Mouse (Mus musculus) heart, embryonic 11.5 days (tissue): ENCODE measurements around the gene Cers6. TPM values are rescaled to one million over a fixed set of nuclear protein-coding genes. Genes with fewer than 3 reads are reported as not detected.

Source experiments
- ATAC-seq: fragments of 200-750 bp; cut with Nextera tagmentation; replicated peaks from 2 replicates; pipeline ENCODE4 v1.8.0; 2017; ENCODE audit warnings: moderate library complexity; ENCODE audit not compliant: insufficient number of reproducible peaks, low FRiP score, low TSS enrichment
- H3K27ac ChIP-seq: fragments of 300-500 bp; sonication (generic); 2 replicates; pipeline ENCODE4 v1.5.1; 2014; ENCODE audit warnings: mild to moderate bottlenecking, low read depth, low read length
- H3K27me3 ChIP-seq: fragments of 300-500 bp; sonication (generic); 2 replicates; pipeline ENCODE4 v1.6.1; 2014; ENCODE audit warnings: mild to moderate bottlenecking, low read length, mixed read lengths; ENCODE audit not compliant: control insufficient read depth, insufficient read depth
- H3K36me3 ChIP-seq: fragments of 300-500 bp; sonication (generic); 2 replicates; pipeline ENCODE4 v1.6.1; 2014; ENCODE audit warnings: mild to moderate bottlenecking, low read length, moderate library complexity, mixed read lengths; ENCODE audit not compliant: control insufficient read depth, insufficient read depth
- H3K4me1 ChIP-seq: fragments of 300-500 bp; sonication (generic); 2 replicates; pipeline ENCODE4 v1.6.1; 2014; ENCODE audit warnings: low read length; ENCODE audit not compliant: control insufficient read depth, insufficient read depth
- H3K4me2 ChIP-seq: fragments of 300-500 bp; sonication (generic); 2 replicates; pipeline ENCODE4 v1.6.1; 2014; ENCODE audit warnings: mild to moderate bottlenecking, moderate library complexity
- H3K4me3 ChIP-seq: fragments of 300-500 bp; sonication (generic); 2 replicates; pipeline ENCODE4 v1.5.1; 2014; ENCODE audit warnings: low read depth, low read length
- H3K9ac ChIP-seq: fragments of 300-500 bp; sonication (generic); 2 replicates; pipeline ENCODE4 v1.6.1; 2014; ENCODE audit warnings: mild to moderate bottlenecking, low read depth, low read length, moderate library complexity
- H3K9me3 ChIP-seq: fragments of 300-500 bp; sonication (generic); replicated peaks from 2 replicates; pipeline ENCODE4 v1.6.1; 2016; ENCODE audit warnings: low read length; ENCODE audit not compliant: control insufficient read depth
- WGBS: fragments of 180-500 bp; shearing (Covaris S2); extraction: QIAGEN DNeasy Blood & Tissue Kit; methylation state at CpG from one replicate; pipeline ENCODE4 v1.1.7; 2014; ENCODE audit not compliant: insufficient replicate concordance; 5-methylcytosine and 5-hydroxymethylcytosine counted together
- polyA plus RNA-seq: library from polyadenylated mRNA; unstranded; fragments of >200 nt; fragmentation: Nextera tagmentation; extraction: Ambion mirVana; gene quantifications from 2 replicates; pipeline ENCODE4 v1.2.1, GENCODE M21; 2014

Gene Cers6
- polyA plus RNA-seq, 1 experiment from 2014 or later = 31.6 TPM

DNA sequence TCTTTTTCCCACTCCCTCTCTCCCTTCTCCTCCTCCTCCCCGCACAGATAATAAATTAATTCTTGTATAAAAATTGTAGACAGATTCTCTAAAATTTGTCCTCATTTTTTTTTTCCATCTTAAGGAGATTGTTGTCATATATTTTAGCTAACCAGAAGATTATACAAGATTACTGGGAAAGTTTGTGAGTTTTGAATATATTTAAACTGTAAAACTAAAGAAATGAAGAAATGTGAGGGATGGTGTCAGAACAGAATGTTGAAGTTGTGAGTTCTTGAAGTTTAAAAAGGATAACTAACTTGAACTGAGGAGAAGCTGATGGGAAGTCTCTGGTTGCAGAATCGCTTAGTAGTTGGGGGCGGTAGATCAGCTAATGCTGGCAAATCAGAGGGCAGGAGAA is 76.6 kb downstream of the Cers6 start:
- peaks cover 11% of the 10 kb centered on the region for H3K4me1 ChIP-seq
- WGBS = 93% methylated on average over 3 of the region's 3 CpGs
- H3K4me2 ChIP-seq = no peak overlapping the region
- no peak overlapping the region for H3K27ac ChIP-seq
- H3K4me3 ChIP-seq = no peak overlapping the region
- no peak for ATAC-seq
- H3K9me3 ChIP-seq = no peaks in the 10 kb centered on the region
- H3K36me3 ChIP-seq = no peaks in the 10 kb centered on the region
- no peaks in the 10 kb centered on the region for H3K27me3 ChIP-seq
- no peak overlapping the region for H3K9ac ChIP-seq

DNA sequence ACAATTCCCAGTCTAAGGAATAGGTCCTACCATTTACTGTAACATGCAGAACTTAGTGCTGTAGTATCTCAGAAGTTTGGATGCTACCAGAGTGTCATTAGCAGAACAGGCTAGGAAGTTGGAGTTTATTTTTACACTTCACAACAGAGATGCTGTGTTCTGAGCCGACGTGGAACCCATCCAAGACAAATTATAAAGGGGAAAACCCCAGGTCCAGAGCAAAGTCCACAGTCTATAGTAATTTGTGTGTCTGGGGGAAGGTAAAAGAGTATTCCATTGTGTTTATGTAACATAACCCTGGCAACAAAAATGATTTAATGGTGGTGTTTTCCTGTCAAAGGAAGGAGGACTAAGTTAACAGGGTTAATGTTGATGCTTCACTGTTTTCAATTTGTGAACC is 83.7 kb downstream of the Cers6 start:
- H3K9me3 ChIP-seq = no peaks in the 10 kb centered on the region
- H3K9ac ChIP-seq = no peak overlapping the region
- H3K27me3 ChIP-seq = no peaks in the 10 kb centered on the region
- no peaks in the 10 kb centered on the region for H3K36me3 ChIP-seq
- peaks cover 15% of the 10 kb centered on the region for H3K4me1 ChIP-seq
- no peak overlapping the region for H3K4me2 ChIP-seq
- no peak overlapping the region for H3K27ac ChIP-seq
- H3K4me3 ChIP-seq = no peak overlapping the region
- WGBS = 59% methylated on average over 2 of the region's 2 CpGs
- no peak for ATAC-seq

GRCm38 (mm10) chr2:68945976-68946375 is 84.7 kb downstream of the Cers6 start:
- Histone ChIP-seq H3K9me3 (no peaks in the 10 kb centered on the region; the same call in 1 of the 2 replicates), H3K9ac (no peak overlapping the region), H3K27ac (no peak overlapping the region), H3K4me2 (no peak overlapping the region), H3K27me3 (no peaks in the 10 kb centered on the region), H3K36me3 (no peaks in the 10 kb centered on the region), H3K4me1 (peaks cover 16% of the 10 kb centered on the region), H3K4me3 (no peak overlapping the region)
- 45% methylated on average over 2 of the region's 2 CpGs for WGBS
- no peak for ATAC-seq

GRCm38 (mm10) chr2:68946819-68947218 is 85.6 kb downstream of the Cers6 start:
- Histone ChIP-seq H3K9me3 (no peaks in the 10 kb centered on the region; the same call in 1 of the 2 replicates), H3K4me2 (no peak overlapping the region), H3K27ac (no peak overlapping the region), H3K4me1 (peaks cover 16% of the 10 kb centered on the region), H3K4me3 (no peak overlapping the region), H3K9ac (no peak overlapping the region), H3K36me3 (0 out of 2 replicates have a peak, but pooled peaks cover 6% of the 10 kb centered on the region), H3K27me3 (no peaks in the 10 kb centered on the region)
- 74% methylated on average over 5 of the region's 5 CpGs for WGBS
- ATAC-seq = no peak

GRCm38 (mm10) chr2:68949137-68949536 is 87.9 kb downstream of the Cers6 start:
- Histone ChIP-seq H3K27me3 (no peaks in the 10 kb centered on the region), H3K9ac (no peak overlapping the region), H3K9me3 (no peaks in the 10 kb centered on the region; the same call in 1 of the 2 replicates), H3K4me1 (peaks cover 16% of the 10 kb centered on the region), H3K27ac (peak overlapping the region; percentile 60), H3K4me2 (no peak overlapping the region), H3K4me3 (no peak overlapping the region), H3K36me3 (0 out of 2 replicates have a peak, but pooled peaks cover 6% of the 10 kb centered on the region)
- WGBS = 76% methylated on average over 2 of the region's 2 CpGs
- ATAC-seq = peak; percentile 90

DNA sequence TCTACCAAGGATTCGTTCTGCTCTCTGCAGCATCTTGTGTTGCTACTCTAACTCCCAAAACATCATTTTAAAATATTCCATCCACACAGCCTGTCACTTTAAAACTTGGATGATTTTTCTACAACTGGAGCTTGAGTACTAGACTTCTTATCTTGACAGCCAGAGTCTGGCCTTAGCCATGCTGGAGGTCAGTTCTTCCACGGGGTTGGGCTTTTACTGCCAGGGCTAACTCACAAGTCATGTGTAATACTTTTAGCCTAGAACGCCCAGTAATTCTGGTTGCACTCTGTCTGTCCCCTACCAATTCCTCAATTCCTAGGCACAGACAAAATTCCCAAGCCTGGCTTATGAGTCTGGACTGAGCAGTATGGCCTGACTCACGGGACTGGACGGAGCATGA is 88.5 kb downstream of the Cers6 start:
- Histone ChIP-seq H3K4me3 (no peak overlapping the region), H3K27ac (peak overlapping the region; percentile 60), H3K36me3 (0 out of 2 replicates have a peak, but pooled peaks cover 6% of the 10 kb centered on the region), H3K4me2 (no peak overlapping the region), H3K27me3 (no peaks in the 10 kb centered on the region), H3K9ac (no peak overlapping the region), H3K4me1 (peaks cover 16% of the 10 kb centered on the region), H3K9me3 (no peaks in the 10 kb centered on the region; the same call in 1 of the 2 replicates)
- 54% methylated on average over 5 of the region's 5 CpGs for WGBS
- 0 out of 2 replicates have a peak, but pooled peaks have one; percentile 49 for ATAC-seq

- H3K27me3 ChIP-seq = no peaks in the 10 kb centered on the region
- H3K9me3 ChIP-seq = no peaks in the 10 kb centered on the region; the same call in 1 of the 2 replicates
- H3K4me2 ChIP-seq = no peak overlapping the region
These were observed 90.5 kb downstream of the Cers6 start for GRCm38 (mm10) chr2:68951706-68952105.

DNA sequence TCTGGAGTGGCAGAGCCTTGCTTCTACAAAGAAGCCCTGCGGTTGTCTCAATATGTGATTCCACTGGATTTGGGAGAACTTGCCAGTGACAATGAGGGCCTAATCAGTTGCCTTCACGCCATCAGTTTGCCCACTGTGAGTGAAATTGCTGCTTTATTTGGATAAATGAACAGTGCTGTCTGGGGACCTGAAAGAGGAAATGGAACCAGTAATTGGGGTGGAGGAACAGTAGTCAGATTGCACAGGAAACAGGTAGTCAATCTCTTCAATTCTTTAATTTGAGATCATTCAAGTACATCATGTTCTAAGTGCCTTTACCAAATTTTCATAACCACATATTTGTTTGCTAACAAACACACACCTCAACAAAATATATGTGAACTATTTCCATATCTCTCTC is 92.4 kb downstream of the Cers6 start:
- no peak overlapping the region for H3K9ac ChIP-seq
- H3K27me3 ChIP-seq = no peaks in the 10 kb centered on the region
- H3K36me3 ChIP-seq = 0 out of 2 replicates have a peak, but pooled peaks cover 6% of the 10 kb centered on the region
- H3K4me1 ChIP-seq = peaks cover 14% of the 10 kb centered on the region
- ATAC-seq = no peak
- H3K27ac ChIP-seq = no peak overlapping the region
- no peaks in the 10 kb centered on the region; the same call in 1 of the 2 replicates for H3K9me3 ChIP-seq
- no peak overlapping the region for H3K4me3 ChIP-seq
- H3K4me2 ChIP-seq = no peak overlapping the region
- WGBS = 82% methylated on average over 2 of the region's 2 CpGs

More at GRCm38 (mm10) chr2:68951706-68952105, 90.5 kb downstream of the Cers6 start:
- no peak overlapping the region for H3K27ac ChIP-seq
- no peak for ATAC-seq
- peaks cover 10% of the 10 kb centered on the region for H3K4me1 ChIP-seq
- H3K36me3 ChIP-seq = 0 out of 2 replicates have a peak, but pooled peaks cover 6% of the 10 kb centered on the region
- H3K4me3 ChIP-seq = no peak overlapping the region
- H3K9ac ChIP-seq = no peak overlapping the region
- WGBS = 90% methylated on average over 3 of the region's 3 CpGs

DNA sequence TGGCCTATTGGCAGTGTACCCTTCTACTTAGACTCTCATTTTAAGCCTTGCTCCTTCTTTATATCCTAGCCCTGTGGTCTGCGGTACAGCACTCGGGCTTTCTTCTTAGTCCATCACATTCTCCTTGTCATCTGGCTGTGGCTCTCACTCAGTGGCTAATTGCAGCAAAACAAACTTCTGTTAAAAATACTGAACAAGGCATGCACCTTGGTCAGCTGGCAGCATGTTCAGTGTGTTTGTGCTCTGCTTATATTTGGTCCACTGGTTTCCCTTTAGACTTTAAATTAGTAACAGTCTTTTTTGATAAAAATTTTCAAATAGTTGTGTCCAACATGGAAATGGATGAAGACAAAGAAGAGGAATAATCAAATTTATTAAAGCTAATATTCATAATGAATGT is 94.3 kb downstream of the Cers6 start:
- Histone ChIP-seq H3K9me3 (no peaks in the 10 kb centered on the region; the same call in 1 of the 2 replicates), H3K4me1 (0 out of 2 replicates have a peak, but pooled peaks cover 4% of the 10 kb centered on the region), H3K4me2 (no peak overlapping the region), H3K36me3 (0 out of 2 replicates have a peak, but pooled peaks cover 6% of the 10 kb centered on the region), H3K9ac (no peak overlapping the region), H3K4me3 (no peak overlapping the region), H3K27me3 (no peaks in the 10 kb centered on the region), H3K27ac (no peak overlapping the region)
- WGBS = 80% methylated on average over 2 of the region's 2 CpGs
- ATAC-seq = no peak
